Mouse (Mus musculus) spleen, embryonic (tissue): ENCODE measurements around the gene Gpr158.
"Not testable (repeated sequence)": the region's sequence is repeated elsewhere in the genome, so short reads cannot be mapped to it uniquely, and the experiment has no call there.

Source experiments
- CTCF ChIA-PET: fragments of 350-600 bp; sonication (Branson Sonifier 250); formaldehyde crosslinking; loops from one replicate; lab custom pipeline; 2022; lab: Charles Lee

The Gpr158 gene

DNA sequence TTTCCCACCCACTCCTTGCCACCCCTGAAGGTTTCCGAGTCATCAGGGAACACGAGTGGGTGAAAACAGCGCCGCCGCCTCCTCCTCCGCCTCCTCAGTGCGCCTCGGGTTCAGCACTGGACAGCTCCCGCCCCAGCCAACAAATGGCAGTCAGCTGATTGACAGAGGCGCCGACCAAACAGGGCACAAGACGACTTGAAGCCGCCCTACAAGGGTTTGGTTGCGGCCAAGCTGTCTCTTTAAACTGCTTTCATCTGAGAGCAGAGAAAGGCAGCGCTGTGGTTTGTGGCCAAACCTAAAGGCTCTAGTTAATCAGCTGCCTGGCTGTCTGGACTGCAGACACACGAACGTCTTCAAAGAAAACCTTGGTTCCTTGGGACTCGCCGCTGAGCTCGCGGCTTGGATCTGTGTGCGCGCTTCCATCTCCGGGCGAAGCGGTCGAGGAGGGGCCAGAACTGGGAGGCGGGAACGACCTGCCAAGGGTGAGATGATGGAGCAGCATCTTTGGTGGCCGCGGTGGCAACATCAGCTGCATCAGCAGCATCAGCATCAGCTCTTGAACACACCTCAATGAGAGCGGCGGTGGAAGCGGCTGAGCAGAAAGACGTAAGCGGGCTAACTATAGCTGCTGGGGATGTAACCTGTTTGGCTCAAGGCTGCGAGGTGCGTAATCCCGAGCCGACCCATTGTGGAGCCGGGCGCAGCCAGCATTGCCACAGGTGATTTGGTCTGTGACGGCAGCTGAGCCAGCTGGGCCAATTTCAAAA is at the start of gene Gpr158:
Gpr158 (plus strand) TSS at position 198 of the 767 bp plus-strand sequence.
- CTCF ChIA-PET: no interaction called here

- CTCF ChIA-PET: no interaction called here
These were observed 23.5 kb upstream of the Gpr158 start for GRCm38 (mm10) chr2:21343821-21344220.

GRCm38 (mm10) chr2:21368351-21369170 is 1.2 kb downstream of the Gpr158 start:
- CTCF ChIA-PET: no interaction called here

DNA sequence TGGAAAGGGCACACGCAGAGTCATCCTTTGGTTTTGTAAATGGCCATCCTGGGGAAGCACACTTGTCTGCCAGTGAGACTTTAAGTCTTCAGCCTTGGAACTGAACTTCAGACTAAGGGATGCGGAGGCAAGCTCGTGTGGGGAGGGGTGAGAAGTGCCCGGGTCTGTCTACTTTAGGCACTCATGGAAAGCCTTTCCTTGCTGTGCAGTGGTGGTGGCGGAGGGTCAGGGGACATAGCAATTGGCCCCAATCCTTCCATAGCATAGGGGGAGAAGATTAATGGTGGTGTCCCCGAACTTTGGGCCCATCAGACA is 1.8 kb downstream of the Gpr158 start:
- CTCF ChIA-PET: no interaction called here

- CTCF ChIA-PET: no interaction called here
These were observed 2.2 kb downstream of the Gpr158 start for GRCm38 (mm10) chr2:21369556-21369955.

GRCm38 (mm10) chr2:21379516-21379915 is 12.2 kb downstream of the Gpr158 start:
- CTCF ChIA-PET: no interaction called here

GRCm38 (mm10) chr2:21392727-21393126 is 25.4 kb downstream of the Gpr158 start:
- CTCF ChIA-PET: no interaction called here

DNA sequence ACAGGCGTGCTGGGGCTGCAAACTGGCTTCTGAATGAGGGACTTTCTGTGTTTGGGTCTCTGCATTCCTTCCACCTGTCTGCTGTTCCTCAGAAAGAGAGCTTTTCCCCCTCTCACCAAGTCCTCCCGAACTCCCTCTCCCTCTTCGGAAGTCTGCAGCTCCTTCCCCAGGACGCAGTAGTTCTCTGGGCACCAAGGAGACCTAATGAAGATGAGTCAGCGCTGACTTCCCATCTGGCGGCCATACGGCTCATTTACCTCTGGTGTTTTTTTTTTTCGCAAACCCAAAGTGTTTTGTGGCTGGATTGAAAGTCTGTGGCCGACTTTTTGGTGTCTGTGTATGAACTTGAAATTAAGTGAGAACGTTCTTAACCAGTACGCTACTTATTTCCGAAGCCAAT is 30.0 kb downstream of the Gpr158 start:
- CTCF ChIA-PET: no interaction called here

- CTCF ChIA-PET: no interaction called here
These were observed 32.3 kb downstream of the Gpr158 start for GRCm38 (mm10) chr2:21399657-21400056.

DNA sequence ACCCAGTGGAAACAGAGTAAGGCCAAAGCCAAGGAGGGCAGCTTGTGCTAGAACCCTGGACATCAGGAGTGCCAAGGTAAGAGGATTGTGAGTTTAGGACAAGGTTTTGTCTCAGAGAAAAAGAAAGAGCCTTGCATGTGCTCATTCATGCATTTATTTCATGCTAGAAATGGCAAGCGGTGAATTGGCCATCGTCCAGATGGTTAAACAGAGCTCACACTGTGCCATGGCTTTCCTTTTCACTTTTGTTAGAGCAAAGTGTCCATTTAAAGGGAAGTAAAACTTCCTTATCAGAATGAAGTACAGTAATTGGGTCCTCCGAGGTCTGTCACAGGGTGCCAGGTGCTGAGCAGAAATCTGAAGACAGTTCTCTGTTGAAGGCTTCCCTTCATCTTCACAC is 38.3 kb downstream of the Gpr158 start:
- CTCF ChIA-PET: interaction anchor here (0.6 kb wide), 1 partner anchor 10 kb away, joined by 3 read pairs; no protein-coding TSS in a partner anchor

DNA sequence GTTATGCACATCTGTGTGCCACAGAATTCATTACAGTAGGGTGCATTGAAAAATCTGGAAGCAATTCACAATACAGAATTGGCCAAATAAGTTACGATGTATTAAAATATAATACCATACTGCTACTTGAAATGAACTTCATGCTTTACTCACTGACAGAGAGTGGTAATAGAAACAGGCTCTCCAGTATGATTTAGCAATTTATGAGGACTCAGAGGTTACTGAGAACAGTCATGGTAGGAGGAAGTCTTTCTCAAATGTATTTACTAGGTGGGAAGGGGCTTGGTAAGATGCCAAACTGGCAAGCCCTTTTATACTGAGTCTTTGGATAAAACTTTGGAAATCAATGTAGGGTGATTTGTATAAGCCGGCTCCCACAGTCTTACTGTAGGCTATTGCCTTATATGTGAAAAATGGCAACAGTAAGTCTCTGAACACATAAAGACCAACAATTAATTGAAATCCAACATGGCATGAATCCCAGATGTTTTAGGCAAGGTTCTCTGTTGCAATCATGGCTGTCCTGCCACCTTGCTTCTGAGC is 40.2 kb downstream of the Gpr158 start:
- CTCF ChIA-PET: no interaction called here

GRCm38 (mm10) chr2:21408821-21409220 is 41.5 kb downstream of the Gpr158 start:
- CTCF ChIA-PET: no interaction called here

DNA sequence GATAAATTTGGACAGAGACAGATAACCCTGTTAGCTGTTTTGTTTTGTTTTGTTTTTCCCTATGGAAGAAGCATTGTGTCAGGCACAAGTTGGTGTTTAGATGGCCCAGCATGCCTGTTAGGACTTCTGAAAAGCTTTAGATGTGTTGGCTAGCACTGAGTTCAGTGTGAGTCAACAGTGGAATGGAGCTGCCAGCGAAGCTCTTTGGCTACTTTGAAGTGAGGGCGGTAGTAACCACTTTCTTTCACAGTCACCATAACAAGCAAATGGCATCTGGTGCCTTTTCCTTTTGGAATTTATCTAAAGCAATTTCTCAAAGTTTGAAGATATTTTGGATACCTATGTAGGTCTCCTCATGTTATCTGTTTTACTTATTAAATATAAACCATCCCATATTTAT is 62.9 kb downstream of the Gpr158 start:
- CTCF ChIA-PET: no interaction called here

- CTCF ChIA-PET: no interaction called here
These were observed 63.8 kb downstream of the Gpr158 start for GRCm38 (mm10) chr2:21431182-21431581.

- CTCF ChIA-PET: no interaction called here
These were observed 72.3 kb downstream of the Gpr158 start for GRCm38 (mm10) chr2:21439626-21440025.

DNA sequence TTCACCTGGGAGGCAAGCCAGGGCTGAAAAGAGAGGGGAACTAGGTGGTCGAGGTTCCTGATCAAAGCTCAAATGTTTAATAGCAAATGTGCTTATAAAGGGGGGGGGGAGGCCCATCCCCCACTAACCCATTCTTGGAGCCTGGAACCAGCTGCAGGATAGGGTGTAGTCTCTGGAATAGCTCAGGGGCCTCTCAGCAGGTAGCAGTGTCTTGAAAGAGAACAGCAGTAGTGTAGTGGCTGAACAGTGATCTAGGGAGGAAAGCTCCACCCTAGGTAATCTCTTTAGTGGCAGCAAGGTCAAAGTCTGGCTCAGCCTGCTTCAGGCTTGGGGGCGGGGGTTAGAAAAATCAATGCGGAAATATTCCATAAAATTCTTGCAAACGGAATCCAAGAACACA is 93.3 kb downstream of the Gpr158 start:
- CTCF ChIA-PET: not testable (repeated sequence)

DNA sequence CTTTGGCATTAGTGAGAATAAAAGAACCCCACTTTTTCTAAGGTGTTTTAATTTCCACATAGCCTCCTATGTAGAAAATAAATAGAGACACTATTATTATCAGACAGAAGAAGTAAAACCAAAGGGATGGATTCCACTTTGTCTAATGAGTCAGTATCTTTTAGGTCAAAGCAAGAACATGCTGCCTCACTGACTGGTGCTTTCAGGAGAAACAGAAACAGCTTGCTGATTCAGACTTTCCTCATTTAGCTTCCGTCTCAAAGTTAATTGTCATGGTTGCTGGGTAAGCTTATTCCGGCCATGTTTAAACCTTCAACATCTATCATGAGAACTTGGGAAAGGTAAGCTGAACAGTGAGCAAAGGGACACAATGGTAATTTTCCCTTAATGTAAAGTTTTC is 107.6 kb downstream of the Gpr158 start:
- CTCF ChIA-PET: no interaction called here

- CTCF ChIA-PET: no interaction called here
These were observed 129.5 kb downstream of the Gpr158 start for GRCm38 (mm10) chr2:21496881-21497280.

DNA sequence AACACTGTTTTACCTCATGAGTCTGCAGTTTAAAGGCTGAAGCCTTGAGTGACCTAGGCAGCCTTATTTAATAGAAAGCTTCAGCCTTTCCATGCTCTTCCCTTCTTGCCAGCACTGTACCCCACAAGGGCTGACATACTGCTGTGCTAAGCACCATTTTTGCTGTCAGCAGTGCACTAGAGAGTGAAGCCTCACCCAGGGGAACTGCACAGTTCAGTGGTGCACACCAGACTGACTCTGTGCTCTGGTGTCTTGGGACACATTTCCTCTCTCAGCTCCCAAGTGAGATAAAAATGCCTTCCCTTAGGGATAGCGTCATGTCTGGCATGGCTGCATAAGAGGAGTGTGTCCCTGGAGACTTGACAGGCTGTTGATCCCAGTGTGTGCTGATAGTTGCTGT is 130.6 kb downstream of the Gpr158 start:
- CTCF ChIA-PET: no interaction called here

GRCm38 (mm10) chr2:21499399-21499798 is 132.1 kb downstream of the Gpr158 start:
- CTCF ChIA-PET: no interaction called here

- CTCF ChIA-PET: no interaction called here
These were observed 140.1 kb downstream of the Gpr158 start for GRCm38 (mm10) chr2:21507449-21507848.

- CTCF ChIA-PET: no interaction called here
These were observed 163.4 kb downstream of the Gpr158 start for GRCm38 (mm10) chr2:21530750-21531149.

DNA sequence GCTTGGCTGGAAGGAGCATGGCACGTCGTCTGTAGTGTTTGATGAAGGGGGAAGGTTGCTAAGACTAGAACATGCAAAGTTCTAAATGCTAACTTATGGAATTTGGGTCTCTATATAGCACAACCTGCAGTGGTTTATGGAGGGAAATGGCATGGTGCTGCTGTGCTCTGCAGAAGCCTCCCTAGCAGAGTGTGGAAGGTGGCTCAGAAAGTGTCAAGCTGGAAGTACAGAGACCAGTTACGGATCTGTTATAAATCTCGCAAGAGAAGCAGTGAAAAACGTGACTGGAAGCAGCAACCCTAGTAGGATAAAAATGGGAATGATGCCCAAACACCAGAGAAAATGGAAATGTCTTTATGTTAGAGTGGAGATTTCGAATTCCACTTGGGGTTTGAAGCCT is 251.8 kb downstream of the Gpr158 start:
- CTCF ChIA-PET: no interaction called here
